Mouse (Mus musculus) CH12.LX (cell line): Measurements from ENCODE around the gene Sgcg. TPM values are rescaled to one million over a fixed set of nuclear protein-coding genes. Genes with fewer than 3 reads are reported as not detected.

Source experiments
- DNase-seq: peaks from one replicate; pipeline ENCODE4 v3.0.0-alpha.2; 2013; ENCODE audit errors: extremely low read depth
- H3K27ac ChIP-seq: 2 replicates; pipeline ENCODE4 v1.5.1; 2012; ENCODE audit warnings: low read depth, mild to moderate bottlenecking, control low read depth, moderate library complexity; ENCODE audit not compliant: insufficient read depth
- H3K27me3 ChIP-seq: replicated peaks from 2 replicates; pipeline ENCODE3; 2012; ENCODE audit warnings: inconsistent platforms
- H3K36me3 ChIP-seq, 2 experiments: replicated peaks in 1 of 2; 2 replicates each; pipeline versions ENCODE3 to v1.6.1; 2012; ENCODE audit warnings: inconsistent platforms in 1 of 2, low read length in 1 of 2, mild to moderate bottlenecking in 1 of 2, mixed read lengths in 1 of 2, moderate library complexity in 1 of 2; ENCODE audit not compliant: control insufficient read depth in 1 of 2, insufficient read depth in 1 of 2
- H3K4me1 ChIP-seq, 2 experiments: 2 replicates each; pipeline ENCODE4 v1.6.1; 2012; ENCODE audit warnings: inconsistent platforms in 1 of 2, moderate library complexity in 1 of 2; ENCODE audit not compliant: insufficient read depth in 2 of 2, control insufficient read depth in 1 of 2
- H3K4me2 ChIP-seq: 2 replicates; pipeline ENCODE4 v1.6.1; 2012; ENCODE audit warnings: low read depth, mild to moderate bottlenecking, control low read depth; ENCODE audit not compliant: poor library complexity, insufficient read depth, severe bottlenecking
- H3K4me3 ChIP-seq, 3 experiments: fragments of 150-350 bp in 1 of 3; sonication (generic) in 1 of 3; replicated peaks in 1 of 3; 2 replicates each; pipeline versions ENCODE3 to v1.5.1; 2011 to 2012; ENCODE audit warnings: low read depth in 2 of 3, low read length in 2 of 3, mild to moderate bottlenecking in 2 of 3, moderate library complexity in 2 of 3, control low read depth in 1 of 3, improper control_type of control experiment in 1 of 3, inconsistent platforms in 1 of 3, mixed read lengths in 1 of 3; ENCODE audit not compliant: poor library complexity in 1 of 3
- H3K79me2 ChIP-seq: replicated peaks from 2 replicates; pipeline ENCODE4 v1.6.1; 2012; ENCODE audit warnings: mild to moderate bottlenecking, moderate library complexity; ENCODE audit not compliant: control insufficient read depth, poor library complexity, insufficient read depth, severe bottlenecking; ENCODE audit errors: extremely low read depth
- H3K9ac ChIP-seq: 2 replicates; pipeline ENCODE4 v1.6.1; 2012; ENCODE audit warnings: low read depth, mild to moderate bottlenecking, control low read depth, moderate library complexity; ENCODE audit not compliant: insufficient read depth
- H3K9me3 ChIP-seq: replicated peaks from 2 replicates; pipeline ENCODE3; 2012; ENCODE audit warnings: low read length, inconsistent platforms, mixed read lengths
- BHLHE40 ChIP-seq: IDR thresholded peaks from 2 replicates; pipeline ENCODE4 v1.6.1; 2011; ENCODE audit warnings: mild to moderate bottlenecking, low read depth, low read length, improper control_type of control experiment
- CHD2 ChIP-seq: IDR thresholded peaks from 2 replicates; pipeline ENCODE4 v1.6.1; 2011; ENCODE audit warnings: low read length, improper control_type of control experiment
- CTCF ChIP-seq, 2 experiments: IDR thresholded peaks in 1 of 2; conservative IDR thresholded peaks in 1 of 2; 2 replicates each; pipeline ENCODE4 v1.5.1; 2011 to 2012; ENCODE audit warnings: low read depth in 2 of 2, low read length in 2 of 2, improper control_type of control experiment in 1 of 2, inconsistent platforms in 1 of 2, mild to moderate bottlenecking in 1 of 2, moderate library complexity in 1 of 2
- E2F4 ChIP-seq: IDR thresholded peaks from 2 replicates; pipeline ENCODE4 v1.6.1; 2011; ENCODE audit warnings: low read depth, low read length, improper control_type of control experiment; ENCODE audit not compliant: insufficient replicate concordance
- ELF1 ChIP-seq: IDR thresholded peaks from 2 replicates; pipeline ENCODE4 v1.6.1; 2014; ENCODE audit warnings: low read depth, mild to moderate bottlenecking, inconsistent platforms, low read length, improper control_type of control experiment
- EP300 ChIP-seq: IDR thresholded peaks from 2 replicates; pipeline ENCODE4 v1.6.1; 2011; ENCODE audit warnings: low read length, improper control_type of control experiment
- ETS1 ChIP-seq: conservative IDR thresholded peaks from 2 replicates; pipeline ENCODE4 v1.6.1; 2012; ENCODE audit warnings: low read depth, mild to moderate bottlenecking, inconsistent platforms, low read length, improper control_type of control experiment, moderate library complexity
- IRF4 ChIP-seq: IDR thresholded peaks from 2 replicates; pipeline ENCODE4 v1.6.1; 2014; ENCODE audit warnings: low read depth, mild to moderate bottlenecking, inconsistent platforms, low read length, improper control_type of control experiment
- JUN ChIP-seq: IDR thresholded peaks from 2 replicates; pipeline ENCODE4 v1.6.1; 2011; ENCODE audit warnings: low read depth, mild to moderate bottlenecking, low read length, improper control_type of control experiment, moderate library complexity; ENCODE audit not compliant: insufficient read depth
- KAT2A ChIP-seq: IDR thresholded peaks from 2 replicates; pipeline ENCODE4 v1.6.1; 2012; ENCODE audit warnings: low read length, improper control_type of control experiment, inconsistent platforms; ENCODE audit not compliant: insufficient replicate concordance
- MAFK ChIP-seq: IDR thresholded peaks from 2 replicates; pipeline ENCODE4 v1.6.1; 2011; ENCODE audit warnings: low read length, improper control_type of control experiment; ENCODE audit not compliant: insufficient replicate concordance
- MAX ChIP-seq: IDR thresholded peaks from 2 replicates; pipeline ENCODE4 v1.6.1; 2011; ENCODE audit warnings: low read length, improper control_type of control experiment
- MAZ ChIP-seq: IDR thresholded peaks from 2 replicates; pipeline ENCODE4 v1.6.1; 2012; ENCODE audit warnings: low read depth, mild to moderate bottlenecking, inconsistent platforms, low read length, improper control_type of control experiment, moderate library complexity
- MEF2A ChIP-seq: IDR thresholded peaks from 2 replicates; pipeline ENCODE4 v1.6.1; 2014; ENCODE audit warnings: low read depth, mild to moderate bottlenecking, inconsistent platforms, low read length, improper control_type of control experiment, borderline replicate concordance
- MXI1 ChIP-seq: IDR thresholded peaks from 2 replicates; pipeline ENCODE4 v1.6.1; 2011; ENCODE audit warnings: mild to moderate bottlenecking, low read depth, low read length, improper control_type of control experiment
- MYC ChIP-seq: IDR thresholded peaks from 2 replicates; pipeline ENCODE4 v1.6.1; 2011; ENCODE audit warnings: low read depth, mild to moderate bottlenecking, improper control_type of control experiment, low read length
- NELFE ChIP-seq: IDR thresholded peaks from 2 replicates; pipeline ENCODE4 v1.6.1; 2011; ENCODE audit warnings: low read depth, low read length, improper control_type of control experiment
- PAX5 ChIP-seq: IDR thresholded peaks from 2 replicates; pipeline ENCODE4 v1.6.1; 2012; ENCODE audit warnings: low read length, inconsistent platforms, mixed read lengths
- POLR2AphosphoS2 ChIP-seq: IDR thresholded peaks from 2 replicates; pipeline ENCODE4 v1.6.1; 2011; ENCODE audit warnings: low read depth, low read length, improper control_type of control experiment
- RAD21 ChIP-seq: IDR thresholded peaks from 2 replicates; pipeline ENCODE4 v1.6.1; 2011; ENCODE audit warnings: low read depth, mild to moderate bottlenecking, low read length, improper control_type of control experiment, moderate library complexity
- RCOR1 ChIP-seq: conservative IDR thresholded peaks from 2 replicates; pipeline ENCODE4 v1.6.1; 2012; ENCODE audit warnings: low read depth, mild to moderate bottlenecking, inconsistent platforms, low read length, improper control_type of control experiment
- SIN3A ChIP-seq: IDR thresholded peaks from 2 replicates; pipeline ENCODE4 v1.6.1; 2012; ENCODE audit warnings: low read length, improper control_type of control experiment, inconsistent platforms
- SMC3 ChIP-seq: IDR thresholded peaks from 2 replicates; pipeline ENCODE4 v1.6.1; 2011; ENCODE audit warnings: low read depth, low read length, improper control_type of control experiment
- TBP ChIP-seq: conservative IDR thresholded peaks from 2 replicates; pipeline ENCODE4 v1.6.1; 2011; ENCODE audit warnings: low read depth, low read length, improper control_type of control experiment
- USF1 ChIP-seq: IDR thresholded peaks from 2 replicates; pipeline ENCODE4 v1.6.1; 2014; ENCODE audit warnings: low read depth, mild to moderate bottlenecking, inconsistent platforms, low read length, improper control_type of control experiment
- USF2 ChIP-seq: conservative IDR thresholded peaks from 2 replicates; pipeline ENCODE4 v1.6.1; 2011; ENCODE audit warnings: low read depth, low read length, improper control_type of control experiment
- ZC3H11A ChIP-seq: IDR thresholded peaks from 2 replicates; pipeline ENCODE4 v1.6.1; 2012; ENCODE audit warnings: low read depth, mild to moderate bottlenecking, inconsistent platforms, low read length, improper control_type of control experiment
- dilution Hi-C: fragments of 300-500 bp; cut with MboI; formaldehyde crosslinking; loops from 2 replicates; pipeline ENCODE4 v1.14.3; 2020; ENCODE audit warnings: low sequenced_read_pairs; ENCODE audit not compliant: extremely low pct_unique_long_range_greater_than_20kb, extremely low pct_ligation_motif_present
- in situ Hi-C: fragments of 300-500 bp; cut with MboI; formaldehyde crosslinking; loops from 3 replicates; pipeline ENCODE4 v1.14.3; 2019; ENCODE audit warnings: low sequenced_read_pairs, low pct_ligation_motif_present, low pct_unique_long_range_greater_than_20kb, mixed read lengths
- polyA plus RNA-seq: library from polyadenylated mRNA; unstranded; fragments of >175 nt; gene quantifications from 2 replicates; pipeline ENCODE4 v1.2.1, GENCODE M21; 2012; ENCODE audit warnings: low read depth; ENCODE audit not compliant: insufficient read length
- total RNA-seq, 2 experiments: library from RNA; depleted of rRNA; stranded (reverse); fragments of 300-350 nt in 1 of 2; fragments of >200 nt in 1 of 2; gene quantifications; 2 replicates each; pipeline ENCODE4 v1.2.3; 2012 to 2014

The Sgcg gene
- total and polyA plus RNA-seq, 3 experiments = not detected

GRCm38 (mm10) chr14:61223740-61224139, 34.5 kb downstream of the Sgcg start:
- TF ChIP-seq NELFE (no peak), ELF1 (no peak), MYC (no peak), RAD21 (no peak), SIN3A (no peak)
- H3K36me3 ChIP-seq = no peaks in the 10 kb centered on the region
- no peak overlapping the region for H3K27ac ChIP-seq
- DNase-seq = no peak
- no peaks in the 10 kb centered on the region for H3K9me3 ChIP-seq
- in situ Hi-C loops (no loop called here), dilution Hi-C loops (no loop called here)
- H3K79me2 ChIP-seq = no peaks in the 10 kb centered on the region
- H3K4me1 ChIP-seq = peaks cover 0 to 2% of the 10 kb centered on the region in 2 experiments; a peak in 1 of 4 replicates
- no peak overlapping the region for H3K9ac ChIP-seq
- no peak overlapping the region for H3K4me3 ChIP-seq
- H3K4me2 ChIP-seq = no peak overlapping the region
- H3K27me3 ChIP-seq = no peaks in the 10 kb centered on the region

GRCm38 (mm10) chr14:61222506-61222905, 35.8 kb downstream of the Sgcg start:
- H3K4me1 ChIP-seq = peaks cover 0 to 2% of the 10 kb centered on the region in 2 experiments; a peak in 1 of 4 replicates

GRCm38 (mm10) chr14:61221166-61221565, 37.1 kb downstream of the Sgcg start:
- Histone ChIP-seq H3K36me3 (no peaks in the 10 kb centered on the region), H3K9me3 (no peaks in the 10 kb centered on the region), H3K27me3 (no peaks in the 10 kb centered on the region), H3K79me2 (no peaks in the 10 kb centered on the region), H3K4me2 (no peak overlapping the region), H3K9ac (no peak overlapping the region), H3K4me1 (peaks cover 0 to under 1% of the 10 kb centered on the region in 2 experiments; a peak in 1 of 4 replicates), H3K4me3 (no peak overlapping the region), H3K27ac (no peak overlapping the region)
- no peak for DNase-seq
- in situ Hi-C loops (no loop called here), dilution Hi-C loops (no loop called here)
- no peak for TF ChIP-seq USF1
- TF ChIP-seq PAX5 = no peak
- TF ChIP-seq KAT2A = no peak
- no peak for TF ChIP-seq MEF2A
- TF ChIP-seq ETS1 = no peak
- no peak for TF ChIP-seq SMC3
- TF ChIP-seq MAFK = no peak
- TF ChIP-seq TBP = no peak
- no peak for TF ChIP-seq BHLHE40
- TF ChIP-seq CTCF (conservative IDR thresholded peaks at IDR 0.05 in 1 of 2, IDR thresholded peaks at IDR 0.05 in 1 of 2; ENCODE audit: low read depth in 2 of 2, low read length in 2 of 2) = no peak
- no peak for TF ChIP-seq ELF1
- no peak for TF ChIP-seq RCOR1
- no peak for TF ChIP-seq SIN3A
- no peak for TF ChIP-seq ZC3H11A
- no peak for TF ChIP-seq CHD2
- no peak for TF ChIP-seq EP300
- TF ChIP-seq MXI1 = no peak
- no peak for TF ChIP-seq E2F4

More at GRCm38 (mm10) chr14:61222506-61222905, 35.8 kb downstream of the Sgcg start:
- H3K79me2 ChIP-seq = no peaks in the 10 kb centered on the region
- H3K9me3 ChIP-seq = no peaks in the 10 kb centered on the region
- H3K4me2 ChIP-seq = no peak overlapping the region
- H3K9ac ChIP-seq = no peak overlapping the region
- no peak overlapping the region for H3K4me3 ChIP-seq
- dilution Hi-C loops = no loop called here
- no peak overlapping the region for H3K27ac ChIP-seq
- TF ChIP-seq ZC3H11A = no peak
- TF ChIP-seq IRF4 = no peak
- TF ChIP-seq POLR2AphosphoS2 = no peak
- no peak for TF ChIP-seq MAZ
- TF ChIP-seq MAFK = no peak
- no peak for TF ChIP-seq TBP
- no peak for TF ChIP-seq ELF1
- no peak for TF ChIP-seq MAX
- TF ChIP-seq BHLHE40 = no peak
- TF ChIP-seq PAX5 = no peak
- TF ChIP-seq USF2 = no peak
- no peak for TF ChIP-seq RCOR1
- no peak for TF ChIP-seq JUN
- TF ChIP-seq KAT2A = no peak
- TF ChIP-seq SIN3A = no peak
- TF ChIP-seq CHD2 = no peak
- TF ChIP-seq CTCF (conservative IDR thresholded peaks at IDR 0.05 in 1 of 2, IDR thresholded peaks at IDR 0.05 in 1 of 2; ENCODE audit: low read depth in 2 of 2, low read length in 2 of 2) = no peak
- TF ChIP-seq MYC = no peak
- in situ Hi-C loops = no loop called here
- H3K27me3 ChIP-seq = no peaks in the 10 kb centered on the region
- H3K36me3 ChIP-seq = no peaks in the 10 kb centered on the region
- DNase-seq = no peak
